Mouse (Mus musculus) kidney, embryonic 14.5 days (tissue): Measurements from ENCODE around the gene Ppl. TPM values are rescaled to one million over a fixed set of nuclear protein-coding genes. Genes with fewer than 3 reads are reported as not detected.

Source experiments
- ATAC-seq: fragments of 200-750 bp; cut with Nextera tagmentation; 2 replicates; pipeline ENCODE4 v1.8.0; 2017; ENCODE audit warnings: moderate number of reproducible peaks, mild to moderate bottlenecking, moderate TSS enrichment, moderate library complexity; ENCODE audit not compliant: low FRiP score, low TSS enrichment
- H3K27ac ChIP-seq: fragments of 300-500 bp; sonication (generic); 2 replicates; pipeline ENCODE4 v1.5.1; 2014; ENCODE audit warnings: low read depth, mild to moderate bottlenecking, low read length, moderate library complexity, mixed read lengths
- H3K27me3 ChIP-seq: fragments of 300-500 bp; sonication (generic); 2 replicates; pipeline ENCODE4 v1.6.1; 2014; ENCODE audit warnings: mild to moderate bottlenecking, low read length; ENCODE audit not compliant: control insufficient read depth, insufficient read depth
- H3K36me3 ChIP-seq: fragments of 300-500 bp; sonication (generic); 2 replicates; pipeline ENCODE4 v1.6.1; 2014; ENCODE audit warnings: low read length, mixed read lengths; ENCODE audit not compliant: control insufficient read depth, insufficient read depth
- H3K4me1 ChIP-seq: fragments of 300-500 bp; sonication (generic); 2 replicates; pipeline ENCODE4 v1.6.1; 2014; ENCODE audit warnings: low read length, mixed read lengths; ENCODE audit not compliant: control insufficient read depth, insufficient read depth
- H3K4me2 ChIP-seq: fragments of 300-500 bp; sonication (generic); replicated peaks from 2 replicates; pipeline ENCODE4 v1.6.1; 2014; ENCODE audit warnings: low read depth, mild to moderate bottlenecking, low read length
- H3K4me3 ChIP-seq: fragments of 300-500 bp; sonication (generic); 2 replicates; pipeline ENCODE4 v1.5.1; 2014; ENCODE audit warnings: mild to moderate bottlenecking, low read length
- H3K9ac ChIP-seq: fragments of 300-500 bp; sonication (generic); 2 replicates; pipeline ENCODE4 v1.6.1; 2014; ENCODE audit warnings: low read depth, mild to moderate bottlenecking, low read length, moderate library complexity
- H3K9me3 ChIP-seq: fragments of 300-500 bp; sonication (generic); 2 replicates; pipeline ENCODE4 v1.6.1; 2016; ENCODE audit warnings: low read length; ENCODE audit not compliant: control insufficient read depth
- WGBS: fragments of 180-500 bp; shearing (Covaris S2); extraction: QIAGEN DNeasy Blood & Tissue Kit; methylation state at CpG from one replicate; pipeline ENCODE4 v1.1.7; 2014; 5-methylcytosine and 5-hydroxymethylcytosine counted together
- polyA plus RNA-seq: library from polyadenylated mRNA; unstranded; fragments of >200 nt; fragmentation: Nextera tagmentation; extraction: Ambion mirVana; gene quantifications from 2 replicates; pipeline ENCODE4 v1.2.1, GENCODE M21; 2014

Gene Ppl
- polyA plus RNA-seq, 1 experiment from 2014 or later = 2.6 TPM

GRCm38 (mm10) chr16:5113002-5113550 is 19.1 kb downstream of the Ppl start:
- Histone ChIP-seq H3K9ac (no peak overlapping the region), H3K4me3 (no peak overlapping the region), H3K27me3 (no peaks in the 10 kb centered on the region), H3K4me2 (no peak overlapping the region), H3K27ac (no peak overlapping the region), H3K4me1 (no peaks in the 10 kb centered on the region), H3K9me3 (no peaks in the 10 kb centered on the region), H3K36me3 (no peaks in the 10 kb centered on the region)
- 66% methylated on average over 4 of the region's 4 CpGs for WGBS
- no peak for ATAC-seq

DNA sequence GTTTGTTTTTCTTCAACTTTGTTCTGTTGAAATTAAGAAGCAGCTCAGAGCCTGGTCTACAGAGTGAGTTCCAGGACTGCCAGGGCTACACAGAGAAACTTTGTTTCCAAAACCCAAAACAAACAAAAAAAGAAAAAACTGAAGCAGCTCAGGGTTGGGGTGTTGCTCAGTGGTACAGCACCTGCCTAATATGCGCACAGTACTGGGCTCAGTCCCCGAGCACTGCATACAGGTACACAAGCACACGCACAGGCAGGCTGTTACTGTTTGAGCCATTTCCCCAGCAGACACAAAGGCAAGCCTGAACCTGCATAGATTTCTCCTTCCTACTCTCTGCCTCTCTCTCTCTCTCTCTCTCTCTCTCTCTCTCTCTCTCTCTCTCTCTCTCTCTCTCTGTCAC is 21.2 kb downstream of the Ppl start:
- H3K27me3 ChIP-seq = no peaks in the 10 kb centered on the region
- no peaks in the 10 kb centered on the region for H3K4me1 ChIP-seq
- H3K9me3 ChIP-seq = no peaks in the 10 kb centered on the region
- no peak overlapping the region for H3K27ac ChIP-seq
- no peak overlapping the region for H3K9ac ChIP-seq
- no peak overlapping the region for H3K4me3 ChIP-seq
- no peaks in the 10 kb centered on the region for H3K36me3 ChIP-seq
- ATAC-seq = no peak
- WGBS = 83% methylated on average over 3 of the region's 3 CpGs
- H3K4me2 ChIP-seq = no peak overlapping the region

GRCm38 (mm10) chr16:5109877-5110276 is 22.3 kb downstream of the Ppl start:
- ATAC-seq = peak; percentile 62
- no peaks in the 10 kb centered on the region for H3K9me3 ChIP-seq
- H3K4me1 ChIP-seq = no peaks in the 10 kb centered on the region
- no peaks in the 10 kb centered on the region for H3K27me3 ChIP-seq
- no peak overlapping the region for H3K4me3 ChIP-seq
- no peak overlapping the region; the same call in 1 of the 2 replicates for H3K27ac ChIP-seq
- H3K9ac ChIP-seq = no peak overlapping the region
- H3K4me2 ChIP-seq = no peak overlapping the region
- WGBS = 54% methylated on average over 7 of the region's 7 CpGs
- H3K36me3 ChIP-seq = no peaks in the 10 kb centered on the region

GRCm38 (mm10) chr16:5101000-5101399 is 31.2 kb downstream of the Ppl start:
- Histone ChIP-seq H3K4me2 (no peak overlapping the region), H3K27ac (no peak overlapping the region), H3K9ac (no peak overlapping the region), H3K27me3 (no peaks in the 10 kb centered on the region), H3K9me3 (no peaks in the 10 kb centered on the region), H3K4me1 (no peaks in the 10 kb centered on the region), H3K4me3 (no peak overlapping the region), H3K36me3 (no peaks in the 10 kb centered on the region)
- ATAC-seq = no peak
- WGBS = 76% methylated on average over 6 of the region's 6 CpGs

DNA sequence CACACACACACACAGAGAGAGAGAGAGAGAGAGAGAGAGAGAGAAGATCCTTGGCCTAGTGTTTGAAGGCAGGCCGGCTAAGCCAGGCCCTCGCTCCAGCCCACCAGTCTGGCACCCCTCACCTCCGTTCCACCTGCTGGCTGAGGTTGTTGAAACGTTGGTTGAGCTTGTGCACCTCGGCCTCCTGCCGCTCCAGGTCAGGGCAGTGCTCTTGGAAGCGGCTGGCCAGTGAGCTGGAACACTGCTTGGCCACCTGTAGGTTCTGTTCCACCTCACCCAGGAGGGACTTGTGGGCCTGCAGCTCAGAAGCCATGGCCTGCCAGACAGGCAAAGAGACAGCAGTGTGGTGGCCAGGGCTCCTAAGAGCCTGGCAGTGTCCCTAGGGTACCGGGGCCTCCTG is 35.7 kb downstream of the Ppl start:
- Histone ChIP-seq H3K9ac (no peak overlapping the region), H3K9me3 (no peaks in the 10 kb centered on the region), H3K4me1 (no peaks in the 10 kb centered on the region), H3K27ac (no peak overlapping the region), H3K4me2 (no peak overlapping the region), H3K4me3 (no peak overlapping the region), H3K36me3 (no peaks in the 10 kb centered on the region), H3K27me3 (no peaks in the 10 kb centered on the region)
- no peak for ATAC-seq
- 69% methylated on average over 8 of the region's 8 CpGs for WGBS

GRCm38 (mm10) chr16:5093285-5093684 is 38.9 kb downstream of the Ppl start:
- Histone ChIP-seq H3K27ac (no peak overlapping the region), H3K27me3 (no peaks in the 10 kb centered on the region), H3K9me3 (no peaks in the 10 kb centered on the region), H3K4me1 (no peaks in the 10 kb centered on the region), H3K4me2 (no peak overlapping the region), H3K4me3 (no peak overlapping the region), H3K9ac (no peak overlapping the region), H3K36me3 (peaks cover under 1% of the 10 kb centered on the region; the same call in 1 of the 2 replicates)
- ATAC-seq = no peak
- WGBS = 82% methylated on average over 5 of the region's 5 CpGs

DNA sequence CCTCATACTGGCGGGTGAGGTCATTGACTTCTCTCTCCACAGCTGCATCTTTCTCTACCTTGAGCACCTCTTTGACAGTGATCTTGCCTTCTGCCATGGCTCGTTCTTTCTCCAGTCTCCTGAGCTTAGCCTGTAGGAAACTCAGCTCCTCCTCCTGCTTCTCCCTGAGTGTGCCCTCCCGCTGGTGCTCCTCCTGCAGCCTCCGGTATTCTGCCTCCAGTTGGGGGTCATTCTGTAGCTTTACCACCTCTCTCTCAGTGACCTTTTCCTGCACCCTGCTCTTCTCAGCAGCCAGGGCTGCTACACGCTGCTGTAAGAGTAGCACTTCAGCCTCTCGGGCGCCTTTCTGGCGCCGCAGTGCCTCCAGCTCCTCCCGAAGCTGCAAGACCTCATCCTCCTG is 43.2 kb downstream of the Ppl start:
- no peaks in the 10 kb centered on the region for H3K27me3 ChIP-seq
- ATAC-seq = no peak
- no peaks in the 10 kb centered on the region for H3K9me3 ChIP-seq
- no peak overlapping the region for H3K4me2 ChIP-seq
- WGBS = 64% methylated on average over 10 of the region's 10 CpGs
- peaks cover 37% of the 10 kb centered on the region for H3K36me3 ChIP-seq
- no peak overlapping the region for H3K9ac ChIP-seq
- no peak overlapping the region for H3K27ac ChIP-seq
- H3K4me1 ChIP-seq = no peaks in the 10 kb centered on the region
- no peak overlapping the region for H3K4me3 ChIP-seq

DNA sequence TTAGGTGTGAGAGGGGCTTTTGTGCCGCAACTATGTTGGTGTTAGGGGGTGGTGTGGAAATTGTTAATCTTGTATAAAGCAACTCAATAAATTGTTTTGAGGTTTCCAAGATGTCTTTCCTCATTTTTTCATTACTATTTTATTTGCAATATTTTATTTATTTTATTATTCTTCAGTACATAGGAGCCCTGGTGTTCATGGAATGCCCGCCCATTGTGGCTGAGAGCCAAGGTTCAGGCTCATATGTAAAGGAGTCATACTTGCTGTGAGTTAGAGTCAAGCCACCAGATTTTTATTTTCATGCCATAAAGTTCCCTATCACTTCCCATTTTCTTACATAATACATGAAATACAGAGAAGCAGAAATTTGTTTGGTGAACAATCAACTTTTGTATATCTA is 46.0 kb downstream of the Ppl start:
- H3K36me3 ChIP-seq = peaks cover 62% of the 10 kb centered on the region
- no peaks in the 10 kb centered on the region for H3K27me3 ChIP-seq
- whole genome bisulfite sequencing = 92% methylated on average over 2 of the region's 2 CpGs
- no peak for ATAC-seq
- no peaks in the 10 kb centered on the region for H3K9me3 ChIP-seq
- H3K27ac ChIP-seq = no peak overlapping the region
- no peak overlapping the region for H3K4me2 ChIP-seq
- no peak overlapping the region for H3K9ac ChIP-seq
- no peak overlapping the region for H3K4me3 ChIP-seq
- no peaks in the 10 kb centered on the region for H3K4me1 ChIP-seq

GRCm38 (mm10) chr16:5085196-5085595 is 47.0 kb downstream of the Ppl start:
- ATAC-seq = no peak
- Histone ChIP-seq H3K4me1 (no peaks in the 10 kb centered on the region), H3K36me3 (peaks cover 66% of the 10 kb centered on the region), H3K27me3 (no peaks in the 10 kb centered on the region), H3K9ac (no peak overlapping the region), H3K4me2 (no peak overlapping the region), H3K27ac (no peak overlapping the region), H3K4me3 (no peak overlapping the region), H3K9me3 (no peaks in the 10 kb centered on the region)
- 88% methylated on average over 4 of the region's 4 CpGs for WGBS
